Mouse (Mus musculus): Measurements from ENCODE around the gene Pan2.

Pan2 gene

GRCm38 (mm10) chr10:128336597-128336996 is 33.5 kb downstream of the Pan2 start:
- no peak for DNase-seq (ENCODE audit: low spot score)

GRCm38 (mm10) chr10:128337306-128338181 is 34.4 kb downstream of the Pan2 start, which contains the start of gene Cs:
Gene Cs (plus strand): TSS chr10:128337734.
- peak; percentile 87 for DNase-seq (ENCODE audit: low spot score)

GRCm38 (mm10) chr10:128338415-128338814 is 35.3 kb downstream of the Pan2 start:
- DNase-seq (ENCODE audit: low spot score): no peak

GRCm38 (mm10) chr10:128338948-128339347 is 35.8 kb downstream of the Pan2 start:
- no peak for DNase-seq (ENCODE audit: low spot score)

GRCm38 (mm10) chr10:128340257-128340656 is 37.1 kb downstream of the Pan2 start:
- DNase-seq (ENCODE audit: low spot score): no peak

GRCm38 (mm10) chr10:128343436-128343835 is 40.3 kb downstream of the Pan2 start:
- no peak for DNase-seq (ENCODE audit: low spot score)

- no peak for DNase-seq (ENCODE audit: low spot score)
Measured at GRCm38 (mm10) chr10:128344568-128345275, 41.6 kb downstream of the Pan2 start.

- no peak for DNase-seq (ENCODE audit: low spot score)
Measured at GRCm38 (mm10) chr10:128347541-128347940, 44.4 kb downstream of the Pan2 start.

- DNase-seq (ENCODE audit: low spot score): no peak
Measured at GRCm38 (mm10) chr10:128358796-128359195, 55.7 kb downstream of the Pan2 start.

- DNase-seq (ENCODE audit: low spot score): no peak
Measured at GRCm38 (mm10) chr10:128359226-128359625, 56.1 kb downstream of the Pan2 start.

- no peak for DNase-seq (ENCODE audit: low spot score)
Measured at GRCm38 (mm10) chr10:128361836-128362235, 58.7 kb downstream of the Pan2 start.

- DNase-seq (ENCODE audit: low spot score): no peak
Measured at GRCm38 (mm10) chr10:128362568-128362967, 59.4 kb downstream of the Pan2 start.

- DNase-seq (ENCODE audit: low spot score): no peak
Measured at GRCm38 (mm10) chr10:128367899-128368401, 64.8 kb downstream of the Pan2 start.

GRCm38 (mm10) chr10:128368402-128369217 is 65.5 kb downstream of the Pan2 start, which contains the start of gene Coq10a:
Gene Coq10a (minus strand): TSS chr10:128368997.
- DNase-seq (ENCODE audit: low spot score): peak; percentile 53

- DNase-seq (ENCODE audit: low spot score): no peak
Measured at GRCm38 (mm10) chr10:128369218-128369543, 66.0 kb downstream of the Pan2 start.

GRCm38 (mm10) chr10:128369599-128369998 is 66.5 kb downstream of the Pan2 start:
- DNase-seq (ENCODE audit: low spot score): no peak

GRCm38 (mm10) chr10:128370021-128370420 is 66.9 kb downstream of the Pan2 start:
- no peak for DNase-seq (ENCODE audit: low spot score)

- DNase-seq (ENCODE audit: low spot score): no peak
Measured at GRCm38 (mm10) chr10:128370601-128371000, 67.5 kb downstream of the Pan2 start.
